Mouse (Mus musculus): ENCODE data around the gene Dnal1.

The Dnal1 gene

DNA sequence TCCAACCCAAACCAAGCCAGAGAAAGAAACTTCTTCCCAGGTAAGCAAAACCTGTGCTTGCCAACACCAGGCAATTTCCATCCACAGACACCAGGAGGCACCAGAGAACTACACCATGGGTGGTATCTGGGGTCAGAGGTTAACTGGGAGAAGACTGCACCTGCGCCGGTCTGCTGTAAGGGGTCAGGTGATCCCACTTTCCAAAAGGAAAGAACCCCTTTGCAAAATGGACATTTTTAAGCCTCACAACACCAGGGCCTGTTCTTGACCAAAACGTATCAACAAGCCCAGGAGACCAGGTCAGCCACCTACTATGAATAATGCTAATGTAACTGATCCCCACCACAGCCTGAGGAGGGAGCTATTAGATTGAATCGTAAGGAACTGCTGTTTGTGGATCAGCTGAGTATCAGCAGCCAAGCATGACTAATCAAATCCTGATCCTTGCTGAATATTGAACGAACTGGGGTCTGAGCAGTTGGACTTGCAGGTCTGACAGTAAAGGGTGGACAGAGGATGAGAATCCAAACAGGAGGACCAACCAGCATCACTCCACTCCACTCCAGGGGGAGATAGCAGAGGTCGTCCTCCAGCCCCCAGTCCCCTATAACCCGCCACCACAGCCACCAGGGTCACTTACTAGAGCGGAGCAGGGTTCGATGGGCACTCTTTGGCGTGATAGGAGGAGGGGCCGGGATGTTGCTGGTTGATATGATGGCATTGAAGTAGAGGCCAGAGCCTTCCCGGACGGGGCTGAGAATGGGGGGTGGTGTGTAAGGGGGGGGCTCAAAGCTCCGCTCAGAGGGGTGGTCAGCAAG lies 47.7 kb downstream of the Dnal1 start:
- no peak for DNase-seq (ENCODE audit: low read depth, low spot score)

GRCm38 (mm10) chr12:84163133-84163532 lies 49.0 kb downstream of the Dnal1 start:
- DNase-seq (ENCODE audit: low read depth, low spot score): no peak

- DNase-seq (ENCODE audit: low read depth, low spot score): no peak
Measured at GRCm38 (mm10) chr12:84163586-84164110, 49.5 kb downstream of the Dnal1 start.

DNA sequence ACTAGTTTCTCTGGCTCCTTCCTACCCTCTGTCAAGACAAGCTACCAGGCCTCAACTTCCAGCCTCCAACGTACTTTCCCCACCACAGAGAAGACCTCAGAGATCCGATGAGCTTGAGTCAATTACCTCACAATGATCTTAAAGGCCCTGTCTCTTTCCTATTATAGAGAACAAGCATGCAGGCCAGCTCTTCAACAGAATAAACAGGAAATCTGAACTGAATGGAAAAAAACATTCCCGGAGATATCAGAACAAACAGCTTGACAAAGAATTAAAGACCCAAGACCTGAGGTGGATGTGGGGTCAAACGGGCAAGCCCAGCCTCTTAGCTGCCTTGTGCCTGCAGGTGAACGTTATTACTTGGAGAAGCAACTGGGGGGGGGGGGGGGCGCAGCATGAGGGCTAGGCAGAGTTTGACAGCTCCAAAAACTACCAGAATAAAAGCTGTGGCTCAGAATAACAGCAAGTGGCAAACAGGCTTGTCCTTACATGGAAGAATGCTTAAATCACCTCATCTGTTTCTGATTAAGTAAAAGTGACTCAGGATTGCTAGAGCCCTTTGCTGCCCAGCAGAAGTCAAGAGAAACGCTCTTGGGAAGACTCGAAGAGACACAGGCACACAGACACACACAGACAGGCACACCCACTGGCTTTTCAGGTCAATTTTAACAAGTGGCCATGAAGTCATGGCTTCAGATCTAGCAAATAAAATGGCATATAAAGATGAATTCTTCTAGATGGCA lies 51.6 kb downstream of the Dnal1 start:
- DNase-seq (ENCODE audit: low read depth, low spot score): no peak

- DNase-seq (ENCODE audit: low read depth, low spot score): no peak
Measured at GRCm38 (mm10) chr12:84170610-84171009, 56.4 kb downstream of the Dnal1 start.

- no peak for DNase-seq (ENCODE audit: low read depth, low spot score)
Measured at GRCm38 (mm10) chr12:84172216-84172615, 58.0 kb downstream of the Dnal1 start.

- no peak for DNase-seq (ENCODE audit: low read depth, low spot score)
Measured at GRCm38 (mm10) chr12:84172862-84173261, 58.7 kb downstream of the Dnal1 start.

DNA sequence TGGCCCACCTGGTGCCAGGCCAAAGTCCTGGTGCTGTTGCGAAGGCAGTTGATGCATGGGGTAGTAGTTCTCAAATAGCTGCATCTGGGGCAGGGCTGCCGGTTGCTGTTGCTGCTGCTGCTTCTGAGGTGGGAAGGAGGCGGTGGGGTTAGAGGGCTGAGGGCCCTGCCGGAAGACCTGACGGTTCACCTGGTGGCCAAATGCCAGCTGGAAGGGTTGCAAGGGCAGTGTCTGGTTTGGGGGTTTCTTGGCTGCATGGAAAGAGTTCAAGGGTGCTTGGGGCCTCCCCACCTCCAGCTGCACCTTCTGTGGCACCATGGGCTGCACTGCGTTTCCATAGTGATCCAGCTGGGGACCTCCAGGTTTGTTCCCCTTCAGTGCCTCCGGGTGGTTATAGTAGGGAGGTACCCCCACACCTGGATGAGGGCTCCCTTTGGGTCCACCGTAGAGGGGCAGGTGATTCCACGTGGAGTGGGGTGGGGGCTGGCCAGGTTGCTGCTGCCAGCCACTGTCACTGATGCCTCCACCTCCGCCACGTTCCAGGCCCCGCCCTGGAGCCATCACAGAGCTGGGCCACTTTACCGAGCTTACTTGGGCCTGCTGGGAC lies 59.2 kb downstream of the Dnal1 start:
- DNase-seq (ENCODE audit: low read depth, low spot score): no peak

- no peak for DNase-seq (ENCODE audit: low read depth, low spot score)
Measured at GRCm38 (mm10) chr12:84174190-84174811, 60.1 kb downstream of the Dnal1 start.

DNA sequence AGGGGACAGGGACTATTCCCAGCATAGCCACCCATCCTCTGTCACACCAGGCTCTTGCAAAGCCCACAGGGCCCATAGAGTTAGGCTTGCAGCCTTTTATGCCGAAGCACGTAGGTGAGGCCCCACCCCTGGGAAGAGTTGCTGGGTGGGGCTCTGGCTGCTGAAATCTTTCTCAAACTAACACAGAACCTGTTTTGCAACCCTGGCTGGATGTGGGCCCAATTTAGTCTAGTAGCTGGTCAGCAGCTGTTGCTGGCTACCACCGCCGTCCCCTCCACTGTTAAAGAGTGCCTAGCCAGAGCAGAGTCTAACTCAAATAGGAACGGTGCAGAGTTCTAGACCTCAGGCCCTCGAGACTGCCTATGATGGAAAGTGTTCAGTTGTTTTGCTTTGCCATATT lies 60.7 kb downstream of the Dnal1 start:
- DNase-seq (ENCODE audit: low read depth, low spot score): no peak

DNA sequence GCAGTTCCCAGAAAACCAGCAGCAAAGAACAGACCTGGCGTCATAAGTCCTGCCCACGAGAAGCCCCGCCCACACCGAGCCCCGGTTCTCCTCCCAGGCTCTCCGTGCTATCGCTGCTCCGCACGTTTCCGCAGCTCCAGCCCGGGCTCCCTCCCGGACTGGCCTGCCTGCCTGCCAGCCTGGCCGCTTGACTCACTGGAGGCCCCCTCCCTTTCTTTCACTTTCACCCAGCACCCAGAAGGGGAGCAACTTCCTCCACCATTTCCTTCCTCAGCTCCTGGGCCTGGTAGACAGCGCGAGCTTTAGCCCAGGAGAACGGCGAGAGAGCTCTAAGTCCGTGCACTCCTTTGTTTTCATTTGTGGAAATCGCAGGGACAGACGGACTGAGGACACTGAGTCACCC lies 61.5 kb downstream of the Dnal1 start:
- no peak for DNase-seq (ENCODE audit: low read depth, low spot score)

DNA sequence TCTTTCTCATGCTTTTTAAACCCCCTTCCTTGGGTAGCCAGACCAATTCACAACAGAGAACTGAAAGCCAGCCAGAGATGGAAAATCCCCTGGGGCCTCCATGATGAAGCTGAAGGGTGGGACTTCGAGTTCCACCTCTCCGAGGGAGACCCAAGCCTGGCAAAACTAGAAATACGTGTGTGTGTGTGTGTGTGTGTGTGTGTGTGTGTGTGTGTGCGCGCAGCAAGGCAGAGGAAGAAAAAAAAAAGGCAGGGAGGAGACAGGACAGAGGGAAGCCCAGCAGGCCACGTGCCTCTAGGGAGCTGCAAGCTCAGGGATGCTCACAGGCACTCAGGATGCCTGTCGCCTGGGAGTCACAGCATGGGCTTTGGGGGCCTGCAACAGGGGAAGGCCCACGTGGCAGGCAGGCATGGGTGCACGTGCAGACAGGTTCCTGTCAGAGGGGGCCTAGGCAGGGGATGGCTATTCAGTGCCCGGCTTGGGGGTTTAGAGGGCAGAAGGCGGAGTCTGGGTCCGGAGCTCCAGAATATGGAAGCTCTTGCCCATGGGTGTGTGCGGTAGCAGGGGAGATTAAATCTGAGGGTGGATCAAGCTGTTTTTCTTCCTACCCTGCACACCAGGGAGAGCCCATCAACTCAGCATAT lies 62.1 kb downstream of the Dnal1 start:
- no peak for DNase-seq (ENCODE audit: low read depth, low spot score)

- no peak for DNase-seq (ENCODE audit: low read depth, low spot score)
Measured at GRCm38 (mm10) chr12:84176886-84177765, 63.0 kb downstream of the Dnal1 start.

- DNase-seq (ENCODE audit: low read depth, low spot score): no peak
Measured at GRCm38 (mm10) chr12:84178052-84178451, 63.9 kb downstream of the Dnal1 start.

DNA sequence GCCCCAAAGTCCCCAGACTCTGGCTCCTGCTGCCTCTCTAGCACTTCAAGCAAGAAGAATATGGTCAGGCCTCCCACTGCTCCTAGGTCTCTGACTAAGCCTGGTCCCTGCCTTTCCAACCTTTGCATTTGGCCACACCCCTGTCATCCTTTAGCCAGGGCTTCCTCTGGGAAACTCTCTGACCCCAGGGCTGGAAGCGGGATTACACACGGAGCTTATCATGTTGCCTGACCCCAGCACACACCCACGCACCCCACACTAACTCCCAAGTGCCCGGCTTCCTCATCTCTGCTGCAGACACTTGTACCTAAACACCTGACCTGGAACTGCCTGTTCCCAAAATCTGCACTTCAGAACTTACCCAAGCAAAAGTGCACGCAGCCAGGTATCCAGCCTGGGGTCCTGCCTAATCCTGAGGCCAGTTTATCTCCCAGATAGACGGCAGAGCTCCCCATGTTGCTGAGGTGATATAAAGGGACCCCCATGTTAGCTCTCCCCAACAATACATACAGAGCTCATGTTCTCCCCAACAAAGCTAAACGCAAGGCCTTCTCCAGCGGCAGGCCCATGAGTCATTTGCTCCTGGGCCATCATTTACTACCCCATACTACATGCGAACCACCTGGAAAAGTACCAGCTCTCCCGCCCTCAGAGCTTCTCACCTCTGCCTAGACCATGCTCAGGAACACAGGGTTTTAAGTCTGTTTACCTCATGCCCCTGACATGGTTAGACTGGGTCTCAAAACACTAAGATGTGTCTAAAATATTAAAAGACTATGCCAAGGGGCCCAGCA lies 64.7 kb downstream of the Dnal1 start:
- no peak for DNase-seq (ENCODE audit: low read depth, low spot score)

DNA sequence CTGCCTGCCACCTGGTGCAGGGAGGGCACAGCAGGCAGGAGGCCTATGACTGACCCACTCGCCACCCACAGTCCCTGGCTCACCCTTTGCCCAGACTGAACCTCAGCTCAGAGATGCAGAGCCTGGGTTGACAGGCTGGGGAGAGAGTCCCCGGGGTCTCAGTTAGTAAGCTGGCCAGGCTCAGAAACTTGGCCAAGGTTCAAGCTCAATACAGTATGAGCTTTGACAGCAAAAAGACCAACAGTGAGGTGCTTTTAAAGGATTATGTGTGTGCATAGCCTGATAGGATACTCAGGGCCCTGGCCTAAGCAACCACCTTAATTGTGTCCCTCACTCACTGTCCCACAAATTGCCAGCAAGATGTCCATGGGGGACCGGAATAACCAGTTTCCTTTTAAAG lies 65.9 kb downstream of the Dnal1 start:
- no peak for DNase-seq (ENCODE audit: low read depth, low spot score)

DNA sequence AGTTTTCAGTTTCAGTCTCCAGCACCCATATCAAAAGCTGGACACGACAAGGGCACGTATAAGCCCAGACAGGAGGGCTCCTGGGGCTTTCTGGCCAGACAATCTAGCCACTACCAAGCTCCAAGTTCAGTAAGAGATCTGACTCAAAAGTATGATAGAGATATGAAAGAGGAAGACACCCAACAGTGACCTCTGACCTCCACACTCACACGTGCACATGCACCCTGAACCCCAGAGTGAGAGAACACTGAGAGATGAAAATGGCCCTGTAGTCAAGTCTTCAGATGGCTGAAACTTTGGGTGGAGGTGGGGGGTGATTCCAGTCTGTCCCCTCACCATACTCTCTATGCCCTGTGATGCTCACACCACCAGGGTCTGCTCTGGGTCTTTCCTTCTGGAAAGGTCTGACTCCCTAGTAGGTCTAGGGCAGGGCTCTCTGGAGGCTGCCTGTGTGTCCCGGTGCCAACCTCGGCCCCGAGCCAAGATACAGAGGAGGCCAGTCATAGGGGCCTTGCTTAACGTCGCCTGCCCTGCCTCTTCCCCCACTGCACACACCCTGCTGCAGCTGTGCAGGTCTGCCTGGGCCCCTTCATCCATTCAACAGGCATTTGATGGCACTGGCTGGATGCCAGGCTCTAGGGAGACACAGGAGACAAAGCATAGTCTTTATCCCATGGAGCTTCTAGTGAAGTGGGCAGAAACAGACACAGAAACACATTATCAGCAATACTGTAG lies 66.7 kb downstream of the Dnal1 start:
- no peak for DNase-seq (ENCODE audit: low read depth, low spot score)

DNA sequence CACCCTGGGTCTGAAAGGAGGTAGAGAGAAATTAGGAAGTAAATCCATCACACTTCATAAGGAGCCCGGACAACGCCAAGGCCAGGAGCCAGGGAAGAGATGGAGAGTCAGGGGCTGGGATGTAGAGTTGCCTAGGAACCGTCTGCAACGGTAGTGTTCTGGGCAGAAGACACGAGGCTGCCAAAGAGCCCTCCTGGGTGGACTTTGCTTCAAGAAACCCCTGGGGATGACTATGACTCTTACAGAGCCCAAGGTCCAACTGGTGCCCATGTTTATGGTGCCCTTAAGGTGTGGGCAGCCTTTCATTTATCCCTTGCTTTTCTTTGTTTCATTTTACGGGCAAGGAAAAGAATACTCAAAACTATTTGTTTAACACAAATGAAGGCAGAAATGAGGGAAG lies 67.8 kb downstream of the Dnal1 start:
- no peak for DNase-seq (ENCODE audit: low read depth, low spot score)

DNA sequence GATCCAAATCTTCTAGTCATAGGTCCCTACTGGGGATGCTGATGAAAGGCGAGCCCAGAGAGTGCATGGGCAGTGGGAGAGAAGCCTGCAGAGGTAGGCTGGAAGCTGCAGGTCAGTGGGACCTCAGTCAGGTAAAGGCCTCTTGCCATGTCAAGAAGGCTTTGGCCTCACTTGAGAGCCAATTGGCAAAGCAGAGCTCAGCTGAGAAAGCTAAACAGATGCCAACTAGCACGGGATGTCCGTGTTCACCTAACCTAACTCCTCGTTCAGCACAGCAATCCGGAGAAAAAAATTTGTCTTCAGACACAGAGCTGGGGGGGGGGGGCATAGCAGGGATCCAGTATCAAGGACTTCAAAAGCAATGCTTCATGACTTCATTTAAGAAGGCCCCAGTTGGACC lies 70.8 kb downstream of the Dnal1 start:
- no peak for DNase-seq (ENCODE audit: low read depth, low spot score)

Data from brain, embryonic 18.5 days (tissue).